Mouse (Mus musculus) bone marrow macrophage, adult 2 months (primary cell): ENCODE data around the gene Cntd1.

Source experiments
- CTCF ChIP-seq: IDR thresholded peaks from 2 replicates; pipeline ENCODE4 v1.5.1; 2012; ENCODE audit warnings: low read depth, mild to moderate bottlenecking, low read length, moderate library complexity
- POLR2A ChIP-seq: IDR thresholded peaks from 2 replicates; pipeline ENCODE4 v1.6.1; 2012; ENCODE audit warnings: mild to moderate bottlenecking, low read depth, low read length, borderline replicate concordance

DNA sequence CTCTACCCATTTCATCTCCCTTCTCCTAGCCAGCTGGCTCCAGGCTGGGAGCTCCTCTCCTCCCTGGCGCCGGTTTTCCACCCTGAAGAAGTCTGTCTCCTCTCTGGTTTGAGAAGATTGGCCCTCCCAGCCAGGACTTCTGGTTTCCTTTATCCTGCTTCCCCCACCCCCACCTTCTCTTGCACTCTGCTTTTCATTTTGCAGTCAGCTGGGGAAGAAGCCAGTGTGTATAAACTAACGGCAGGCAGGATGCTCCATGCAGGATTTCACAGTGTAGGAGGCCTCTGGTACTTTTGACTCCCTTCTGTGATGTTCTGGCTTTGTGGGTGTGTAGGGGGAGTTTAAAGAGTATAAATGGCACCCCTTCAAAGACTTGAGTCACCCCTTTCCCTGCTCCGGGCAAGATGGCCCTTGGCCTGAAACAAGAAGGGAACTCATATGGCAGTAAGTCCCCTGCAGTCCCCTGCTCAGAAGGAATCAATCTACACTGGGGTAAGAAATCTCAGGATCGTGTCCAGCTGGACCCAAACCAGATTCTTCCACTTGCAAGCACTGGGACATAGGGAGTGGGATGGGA is 40.7 kb upstream of the Cntd1 start:
- TF ChIP-seq CTCF: no peak
- no peak for TF ChIP-seq POLR2A
